Mouse (Mus musculus) neural tube, embryonic 14.5 days (tissue): ENCODE data around the gene Vwc2l. TPM values are rescaled to one million over a fixed set of nuclear protein-coding genes. Genes with fewer than 3 reads are reported as not detected.
A peak's percentile ranks its signal among the peaks of the same experiment; 100 is the strongest.

Experiments used
- ATAC-seq: fragments of 200-750 bp; cut with Nextera tagmentation; 2 replicates; pipeline ENCODE4 v1.8.0; 2017; ENCODE audit warnings: low read depth, mild to moderate bottlenecking, moderate TSS enrichment, moderate library complexity
- H3K27ac ChIP-seq: fragments of 300-500 bp; sonication (generic); 2 replicates; pipeline ENCODE4 v1.5.1; 2014; ENCODE audit warnings: low read depth, mild to moderate bottlenecking, control low read depth, low read length, moderate library complexity, mixed read lengths
- H3K27me3 ChIP-seq: fragments of 300-500 bp; sonication (generic); 2 replicates; pipeline ENCODE4 v1.6.1; 2014; ENCODE audit warnings: low read length; ENCODE audit not compliant: control insufficient read depth, insufficient read depth
- H3K36me3 ChIP-seq: fragments of 300-500 bp; sonication (generic); 2 replicates; pipeline ENCODE4 v1.6.1; 2014; ENCODE audit warnings: low read length, mixed read lengths; ENCODE audit not compliant: control insufficient read depth, insufficient read depth
- H3K4me1 ChIP-seq: fragments of 300-500 bp; sonication (generic); 2 replicates; pipeline ENCODE4 v1.6.1; 2014; ENCODE audit warnings: low read length; ENCODE audit not compliant: control insufficient read depth, insufficient read depth
- H3K4me2 ChIP-seq: fragments of 300-500 bp; sonication (generic); 2 replicates; pipeline ENCODE4 v1.6.1; 2014; ENCODE audit warnings: mild to moderate bottlenecking, low read depth, low read length, control low read depth
- H3K4me3 ChIP-seq: fragments of 300-500 bp; sonication (generic); 2 replicates; pipeline ENCODE4 v1.5.1; 2014; ENCODE audit warnings: low read depth, low read length, control low read depth, mixed read lengths
- H3K9ac ChIP-seq: fragments of 300-500 bp; sonication (generic); replicated peaks from 2 replicates; pipeline ENCODE4 v1.6.1; 2014; ENCODE audit warnings: low read depth, mild to moderate bottlenecking, control low read depth, low read length, mixed read lengths
- H3K9me3 ChIP-seq: fragments of 300-500 bp; sonication (generic); 2 replicates; pipeline ENCODE4 v1.6.1; 2016; ENCODE audit warnings: low read length; ENCODE audit not compliant: control insufficient read depth
- WGBS: fragments of 180-500 bp; shearing (Covaris S2); extraction: QIAGEN DNeasy Blood & Tissue Kit; methylation state at CpG from one replicate; pipeline ENCODE4 v1.1.7; 2014; 5-methylcytosine and 5-hydroxymethylcytosine counted together
- polyA plus RNA-seq: library from polyadenylated mRNA; unstranded; fragments of >200 nt; fragmentation: Nextera tagmentation; extraction: Ambion mirVana; gene quantifications from 2 replicates; pipeline ENCODE4 v1.2.1, GENCODE M21; 2014

The Vwc2l gene
- polyA plus RNA-seq, 1 experiment from 2014 or later = 12.7 TPM

DNA sequence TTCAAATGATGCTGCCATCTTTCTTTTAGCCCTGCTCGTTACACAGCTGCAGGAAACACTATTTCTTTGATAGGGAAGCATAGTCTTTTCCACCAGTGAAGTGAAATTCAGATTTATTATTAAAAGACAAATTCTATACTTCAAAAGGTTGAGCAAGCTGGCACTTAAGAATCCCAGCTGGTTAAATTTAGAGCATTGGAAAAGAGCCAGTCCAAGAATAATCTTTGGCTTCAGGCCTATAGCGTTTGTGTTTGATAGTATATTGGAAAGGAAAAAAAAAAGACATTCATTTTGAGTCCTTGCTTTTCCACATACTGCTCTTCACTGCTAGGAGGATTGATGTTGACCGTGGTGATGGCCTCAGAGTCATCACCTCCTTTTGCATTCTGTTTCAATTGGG lies 77.9 kb downstream of the Vwc2l start:
- Histone ChIP-seq H3K27ac (no peak overlapping the region), H3K4me3 (no peak overlapping the region), H3K9me3 (no peaks in the 10 kb centered on the region), H3K9ac (no peak overlapping the region), H3K4me2 (no peak overlapping the region), H3K4me1 (no peaks in the 10 kb centered on the region), H3K27me3 (no peaks in the 10 kb centered on the region), H3K36me3 (no peaks in the 10 kb centered on the region)
- WGBS = 79% methylated on average over 3 of the region's 3 CpGs
- ATAC-seq = no peak

- Histone ChIP-seq H3K27me3 (no peaks in the 10 kb centered on the region), H3K36me3 (no peaks in the 10 kb centered on the region), H3K4me2 (no peak overlapping the region), H3K9ac (no peak overlapping the region), H3K27ac (no peak overlapping the region), H3K4me3 (no peak overlapping the region), H3K4me1 (no peaks in the 10 kb centered on the region), H3K9me3 (no peaks in the 10 kb centered on the region)
- no peak for ATAC-seq
- WGBS = 58% methylated on average over 2 of the region's 2 CpGs
Measured at GRCm38 (mm10) chr1:70823111-70823510, 97.6 kb downstream of the Vwc2l start.

GRCm38 (mm10) chr1:70833262-70833661 lies 107.7 kb downstream of the Vwc2l start:
- ATAC-seq = no peak

DNA sequence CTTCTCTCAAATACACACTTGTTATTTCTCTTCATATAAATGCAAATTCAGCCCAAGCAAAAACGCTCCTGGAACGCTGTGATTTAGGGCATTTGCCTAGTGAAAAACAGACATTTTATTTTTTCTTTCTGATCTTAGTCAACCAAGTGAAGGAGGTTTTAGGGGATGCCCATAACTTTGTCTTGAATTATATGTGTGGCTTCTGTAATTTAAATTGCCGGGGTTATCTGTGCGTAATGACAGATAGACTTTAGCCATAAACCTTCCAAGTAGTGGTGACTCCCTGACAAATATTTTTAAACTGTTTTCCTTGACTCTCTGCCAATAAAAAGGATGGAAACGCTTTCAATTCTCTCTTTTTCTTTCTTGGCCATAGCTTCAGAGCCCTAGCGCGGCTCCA lies 116.7 kb downstream of the Vwc2l start:
- no peaks in the 10 kb centered on the region for H3K9me3 ChIP-seq
- H3K27me3 ChIP-seq = no peaks in the 10 kb centered on the region
- H3K4me1 ChIP-seq = no peaks in the 10 kb centered on the region
- no peak overlapping the region for H3K27ac ChIP-seq
- H3K9ac ChIP-seq = no peak overlapping the region
- no peak for ATAC-seq
- 81% methylated on average over 7 of the region's 7 CpGs for WGBS
- H3K36me3 ChIP-seq = no peaks in the 10 kb centered on the region
- no peak overlapping the region for H3K4me2 ChIP-seq
- H3K4me3 ChIP-seq = no peak overlapping the region

More at GRCm38 (mm10) chr1:70833262-70833661, 107.7 kb downstream of the Vwc2l start:
- Histone ChIP-seq H3K36me3 (no peaks in the 10 kb centered on the region), H3K4me1 (no peaks in the 10 kb centered on the region), H3K27ac (no peak overlapping the region), H3K9ac (no peak overlapping the region), H3K4me3 (no peak overlapping the region), H3K9me3 (no peaks in the 10 kb centered on the region), H3K4me2 (no peak overlapping the region), H3K27me3 (no peaks in the 10 kb centered on the region)
- 82% methylated on average over 3 of the region's 3 CpGs for WGBS

DNA sequence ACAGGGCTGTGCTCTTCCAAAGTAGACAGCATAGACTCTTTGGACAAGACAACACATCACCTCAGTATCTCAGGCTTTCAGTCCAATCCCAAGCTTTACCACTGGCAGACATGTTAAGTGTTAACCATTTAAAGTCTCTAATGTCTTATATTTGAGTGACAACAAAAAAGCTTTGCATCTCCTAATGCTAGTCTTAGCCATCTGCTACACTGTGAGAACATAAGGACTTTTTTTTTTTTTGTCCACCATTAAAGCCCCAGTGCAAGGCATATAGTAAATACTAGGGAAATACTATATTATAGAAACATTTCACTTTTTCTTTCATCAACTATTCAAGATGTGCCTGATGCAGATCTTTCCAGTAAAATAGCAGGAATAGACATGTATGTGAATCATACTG lies 119.8 kb downstream of the Vwc2l start:
- Histone ChIP-seq H3K36me3 (no peaks in the 10 kb centered on the region), H3K4me2 (no peak overlapping the region), H3K4me3 (no peak overlapping the region), H3K27ac (no peak overlapping the region), H3K9me3 (no peaks in the 10 kb centered on the region), H3K27me3 (no peaks in the 10 kb centered on the region), H3K4me1 (no peaks in the 10 kb centered on the region), H3K9ac (no peak overlapping the region)
- no peak for ATAC-seq

DNA sequence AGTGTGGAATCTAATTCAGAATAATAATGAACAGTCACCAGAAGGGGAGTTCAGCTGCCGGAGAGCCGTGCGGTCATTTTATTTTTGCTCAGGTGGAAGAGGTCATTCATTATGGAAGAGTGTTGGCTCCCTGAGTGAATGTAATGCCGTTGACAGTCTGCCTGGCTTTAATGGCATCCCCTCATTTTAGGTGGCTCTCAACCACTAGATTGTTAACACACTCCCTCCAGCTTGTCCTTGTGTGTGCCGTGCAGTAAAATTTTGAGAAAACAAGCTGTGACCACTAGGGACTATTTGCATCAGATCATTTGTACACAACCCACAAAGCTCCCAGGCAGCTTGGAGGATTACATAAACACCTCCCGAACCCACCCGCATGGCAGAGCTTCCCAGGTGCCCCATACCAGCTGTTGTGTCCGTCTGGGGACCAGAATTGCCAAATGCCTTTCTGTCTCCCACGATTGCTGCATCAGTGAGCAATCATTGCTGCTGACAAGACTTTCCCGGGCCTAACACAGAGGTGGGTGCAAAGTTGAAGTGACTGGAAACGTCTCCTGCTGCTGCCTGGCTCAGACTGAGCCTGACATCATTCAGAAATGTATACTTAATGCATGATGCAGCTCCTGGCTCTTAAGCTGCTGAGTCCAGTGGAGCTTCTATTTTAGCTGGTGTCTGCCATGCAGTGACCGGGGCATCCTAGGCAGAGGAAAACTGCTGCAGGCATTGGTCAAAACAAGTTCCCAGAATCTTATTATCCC lies 126.3 kb downstream of the Vwc2l start:
- Histone ChIP-seq H3K27me3 (no peaks in the 10 kb centered on the region), H3K27ac (no peak overlapping the region), H3K4me2 (no peak overlapping the region), H3K36me3 (no peaks in the 10 kb centered on the region), H3K4me3 (no peak overlapping the region), H3K9me3 (no peaks in the 10 kb centered on the region), H3K9ac (no peak overlapping the region), H3K4me1 (no peaks in the 10 kb centered on the region; the same call in 1 of the 2 replicates)
- peak; percentile 65; the same call in 1 of the 2 replicates for ATAC-seq
- WGBS = 42% methylated on average over 12 of the region's 12 CpGs

GRCm38 (mm10) chr1:70853446-70853845 lies 127.9 kb downstream of the Vwc2l start:
- H3K4me1 ChIP-seq = no peaks in the 10 kb centered on the region; the same call in 1 of the 2 replicates
- no peaks in the 10 kb centered on the region for H3K9me3 ChIP-seq
- H3K36me3 ChIP-seq = no peaks in the 10 kb centered on the region
- 75% methylated on average over 11 of the region's 11 CpGs for WGBS
- no peak overlapping the region for H3K4me2 ChIP-seq
- no peak overlapping the region for H3K4me3 ChIP-seq
- no peak for ATAC-seq
- no peak overlapping the region for H3K9ac ChIP-seq
- no peak overlapping the region for H3K27ac ChIP-seq
- no peaks in the 10 kb centered on the region for H3K27me3 ChIP-seq

DNA sequence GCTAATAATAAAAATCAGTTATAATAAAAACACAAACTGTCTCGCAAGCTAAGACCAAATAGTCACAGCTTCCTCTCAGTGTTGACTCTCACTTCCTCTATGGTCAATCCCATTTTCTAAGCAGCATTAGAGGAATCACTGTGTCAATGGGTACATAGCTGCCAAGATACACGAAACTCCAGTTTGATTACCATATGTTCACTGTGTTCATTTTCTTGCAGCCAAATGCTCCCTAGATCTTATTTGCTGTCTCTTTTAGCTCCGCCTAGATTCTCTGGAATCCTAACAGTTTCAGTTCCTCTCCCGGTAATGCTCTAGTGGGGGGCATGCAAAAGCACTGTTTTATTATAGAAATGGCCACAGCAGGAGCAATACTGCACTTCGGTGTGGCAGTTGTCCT lies 130.4 kb downstream of the Vwc2l start:
- no peak overlapping the region for H3K27ac ChIP-seq
- H3K36me3 ChIP-seq = no peaks in the 10 kb centered on the region
- 65% methylated on average over 5 of the region's 5 CpGs for WGBS
- no peaks in the 10 kb centered on the region; the same call in 1 of the 2 replicates for H3K4me1 ChIP-seq
- no peaks in the 10 kb centered on the region for H3K9me3 ChIP-seq
- ATAC-seq = no peak
- H3K9ac ChIP-seq = no peak overlapping the region
- no peak overlapping the region for H3K4me2 ChIP-seq
- H3K4me3 ChIP-seq = no peak overlapping the region
- no peaks in the 10 kb centered on the region for H3K27me3 ChIP-seq

GRCm38 (mm10) chr1:70861672-70862071 lies 136.2 kb downstream of the Vwc2l start:
- H3K4me2 ChIP-seq = no peak overlapping the region
- ATAC-seq = no peak

More at GRCm38 (mm10) chr1:70861672-70862071, 136.2 kb downstream of the Vwc2l start:
- H3K27me3 ChIP-seq = no peaks in the 10 kb centered on the region
- H3K9ac ChIP-seq = no peak overlapping the region
- WGBS = 50% methylated on average over 2 of the region's 2 CpGs
- H3K9me3 ChIP-seq = no peaks in the 10 kb centered on the region
- no peak overlapping the region for H3K4me3 ChIP-seq
- H3K27ac ChIP-seq = no peak overlapping the region
- no peaks in the 10 kb centered on the region for H3K36me3 ChIP-seq
- H3K4me1 ChIP-seq = no peaks in the 10 kb centered on the region
